Mouse (Mus musculus): Measurements from ENCODE around the gene Sfmbt1. TPM values are rescaled to one million over a fixed set of nuclear protein-coding genes. Genes with fewer than 3 reads are reported as not detected.
"Not testable (repeated sequence)": the region's sequence is repeated elsewhere in the genome, so short reads cannot be mapped to it uniquely, and the experiment has no call there.

Gene Sfmbt1
- polyA plus RNA-seq, 1 experiment, result 2.9 TPM

- DNase-seq (ENCODE audit: low read depth), result no peak
These were observed 1.7 kb downstream of the Sfmbt1 start for GRCm38 (mm10) chr14:30716051-30716952.

- DNase-seq (ENCODE audit: low read depth), result no peak
These were observed 2.3 kb downstream of the Sfmbt1 start for GRCm38 (mm10) chr14:30716953-30717285.

- DNase-seq (ENCODE audit: low read depth), result not testable (repeated sequence)
These were observed 4.0 kb downstream of the Sfmbt1 start for GRCm38 (mm10) chr14:30718696-30719095.

- DNase-seq (ENCODE audit: low read depth), result no peak
These were observed 4.9 kb downstream of the Sfmbt1 start for GRCm38 (mm10) chr14:30719514-30719913.

GRCm38 (mm10) chr14:30721850-30722249, 7.2 kb downstream of the Sfmbt1 start:
- no peak for DNase-seq (ENCODE audit: low read depth)

- no peak for DNase-seq (ENCODE audit: low read depth)
These were observed 7.8 kb downstream of the Sfmbt1 start for GRCm38 (mm10) chr14:30722406-30722805.

- DNase-seq (ENCODE audit: low read depth), result no peak
These were observed 17.2 kb downstream of the Sfmbt1 start for GRCm38 (mm10) chr14:30731896-30732295.

GRCm38 (mm10) chr14:30734665-30735064, 20.0 kb downstream of the Sfmbt1 start:
- DNase-seq (ENCODE audit: low read depth), result no peak

- DNase-seq (ENCODE audit: low read depth), result no peak
These were observed 21.2 kb downstream of the Sfmbt1 start for GRCm38 (mm10) chr14:30735810-30736209.

GRCm38 (mm10) chr14:30736413-30736812, 21.8 kb downstream of the Sfmbt1 start:
- no peak for DNase-seq (ENCODE audit: low read depth)

- no peak for DNase-seq (ENCODE audit: low read depth)
These were observed 29.2 kb downstream of the Sfmbt1 start for GRCm38 (mm10) chr14:30743891-30744290.

GRCm38 (mm10) chr14:30746160-30746559, 31.5 kb downstream of the Sfmbt1 start:
- no peak for DNase-seq (ENCODE audit: low read depth)

GRCm38 (mm10) chr14:30757239-30757638, 42.6 kb downstream of the Sfmbt1 start:
- DNase-seq (ENCODE audit: low read depth), result no peak

- DNase-seq (ENCODE audit: low read depth), result no peak
These were observed 46.6 kb downstream of the Sfmbt1 start for GRCm38 (mm10) chr14:30761211-30761610.

- no peak for DNase-seq (ENCODE audit: low read depth)
These were observed 47.7 kb downstream of the Sfmbt1 start for GRCm38 (mm10) chr14:30762131-30762903.

GRCm38 (mm10) chr14:30762904-30763568, 48.4 kb downstream of the Sfmbt1 start:
- DNase-seq (ENCODE audit: low read depth), result no peak

GRCm38 (mm10) chr14:30784614-30785013, 70.0 kb downstream of the Sfmbt1 start:
- DNase-seq (ENCODE audit: low read depth), result no peak

- DNase-seq (ENCODE audit: low read depth), result no peak
These were observed 74.8 kb downstream of the Sfmbt1 start for GRCm38 (mm10) chr14:30789471-30789870.

GRCm38 (mm10) chr14:30792871-30793270, 78.2 kb downstream of the Sfmbt1 start:
- DNase-seq (ENCODE audit: low read depth), result no peak

GRCm38 (mm10) chr14:30801756-30802155, 87.1 kb downstream of the Sfmbt1 start:
- DNase-seq (ENCODE audit: low read depth), result no peak

GRCm38 (mm10) chr14:30821136-30821535, 106.5 kb downstream of the Sfmbt1 start:
- DNase-seq (ENCODE audit: low read depth), result no peak

- DNase-seq (ENCODE audit: low read depth), result no peak
These were observed 109.9 kb downstream of the Sfmbt1 start for GRCm38 (mm10) chr14:30824456-30824995.

Measured in gonadal fat pad, adult 2 months (tissue).